Mouse (Mus musculus): Measurements from ENCODE around the gene Il7r.

The Il7r gene

DNA sequence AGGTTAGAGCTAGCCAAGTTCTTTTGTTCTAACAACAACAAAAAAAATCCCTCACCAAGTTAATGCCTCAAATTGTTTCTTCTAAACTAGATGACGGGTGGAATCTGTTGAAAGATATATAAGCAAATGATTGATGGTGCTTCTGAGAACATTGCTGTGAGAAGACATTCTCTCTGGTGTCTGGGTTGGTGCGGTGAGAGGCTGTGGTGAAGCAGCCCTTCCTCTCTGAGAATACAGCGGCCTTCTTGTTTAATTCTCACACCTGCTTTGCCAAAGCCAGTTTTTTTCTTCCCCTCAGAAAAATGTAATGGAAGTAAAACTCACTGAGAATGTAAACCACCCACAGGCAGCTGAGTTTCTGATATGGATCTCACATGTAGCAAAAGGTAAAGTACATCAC lies 57.8 kb downstream of the Il7r start:
- DNase-seq (ENCODE audit: low spot score in 2 of 2) = no peak

- no peak for DNase-seq (ENCODE audit: low spot score in 2 of 2)
Measured at GRCm38 (mm10) chr15:9471053-9471685, 58.8 kb downstream of the Il7r start.

GRCm38 (mm10) chr15:9464039-9464438 lies 65.9 kb downstream of the Il7r start:
- no peak for DNase-seq (ENCODE audit: low spot score in 2 of 2)

- DNase-seq (ENCODE audit: low spot score in 2 of 2) = no peak
Measured at GRCm38 (mm10) chr15:9463521-9464027, 66.4 kb downstream of the Il7r start.
